Mouse (Mus musculus) heart, embryonic 14.5 days (tissue): ENCODE data around the gene Meox1. TPM values are rescaled to one million over a fixed set of nuclear protein-coding genes. Genes with fewer than 3 reads are reported as not detected.
A peak's percentile ranks its signal among the peaks of the same experiment; 100 is the strongest.

Source experiments
- ATAC-seq: fragments of 200-750 bp; cut with Nextera tagmentation; 2 replicates; pipeline ENCODE4 v1.8.0; 2017; ENCODE audit warnings: low read depth, moderate TSS enrichment; ENCODE audit not compliant: insufficient number of reproducible peaks, insufficient read depth, low FRiP score
- H3K27ac ChIP-seq, 2 experiments: fragments of 200-500 bp in 1 of 2; fragments of 300-500 bp in 1 of 2; sonication (generic) in 1 of 2; replicated peaks in 1 of 2; 2 replicates each; pipeline ENCODE4 v1.5.1; 2012 to 2014; ENCODE audit warnings: low read depth in 2 of 2, low read length in 2 of 2, control low read depth in 1 of 2, mild to moderate bottlenecking in 1 of 2, mixed read lengths in 1 of 2; ENCODE audit not compliant: control insufficient read depth in 1 of 2, insufficient read depth in 1 of 2
- H3K27me3 ChIP-seq: fragments of 300-500 bp; sonication (generic); 2 replicates; pipeline ENCODE4 v1.6.1; 2014; ENCODE audit warnings: mild to moderate bottlenecking, low read length, control low read depth; ENCODE audit not compliant: control insufficient read depth, insufficient read depth
- H3K36me3 ChIP-seq: fragments of 300-500 bp; sonication (generic); 2 replicates; pipeline ENCODE4 v1.6.1; 2014; ENCODE audit warnings: mild to moderate bottlenecking, control low read depth, low read length, mixed read lengths; ENCODE audit not compliant: control insufficient read depth, insufficient read depth
- H3K4me1 ChIP-seq, 2 experiments: fragments of 200-500 bp in 1 of 2; fragments of 300-500 bp in 1 of 2; sonication (generic) in 1 of 2; 2 replicates each; pipeline ENCODE4 v1.6.1; 2012 to 2014; ENCODE audit warnings: low read length in 2 of 2, control low read depth in 1 of 2, mixed read lengths in 1 of 2; ENCODE audit not compliant: control insufficient read depth in 2 of 2, insufficient read depth in 2 of 2
- H3K4me2 ChIP-seq: fragments of 300-500 bp; sonication (generic); 2 replicates; pipeline ENCODE4 v1.6.1; 2014; ENCODE audit warnings: mild to moderate bottlenecking, low read length
- H3K4me3 ChIP-seq, 2 experiments: fragments of 200-500 bp in 1 of 2; fragments of 300-500 bp in 1 of 2; sonication (generic) in 1 of 2; 2 replicates each; pipeline ENCODE4 v1.5.1; 2012 to 2014; ENCODE audit warnings: low read length in 2 of 2, mild to moderate bottlenecking in 2 of 2, control low read depth in 1 of 2, low read depth in 1 of 2, moderate library complexity in 1 of 2; ENCODE audit not compliant: control insufficient read depth in 1 of 2, insufficient read depth in 1 of 2
- H3K9ac ChIP-seq: fragments of 300-500 bp; sonication (generic); 2 replicates; pipeline ENCODE4 v1.6.1; 2014; ENCODE audit warnings: mild to moderate bottlenecking, low read length
- H3K9me3 ChIP-seq: fragments of 300-500 bp; sonication (generic); 2 replicates; pipeline ENCODE4 v1.6.1; 2016; ENCODE audit warnings: low read length, control low read depth; ENCODE audit not compliant: control insufficient read depth
- WGBS: fragments of 180-500 bp; shearing (Covaris S2); extraction: QIAGEN DNeasy Blood & Tissue Kit; methylation state at CpG from one replicate; pipeline ENCODE4 v1.1.7; 2014; 5-methylcytosine and 5-hydroxymethylcytosine counted together
- polyA plus RNA-seq: library from polyadenylated mRNA; unstranded; fragments of >200 nt; fragmentation: Nextera tagmentation; extraction: Ambion mirVana; gene quantifications from 2 replicates; pipeline ENCODE4 v1.2.1, GENCODE M21; 2014

The Meox1 gene
- polyA plus RNA-seq, 1 experiment from 2014 or later: 13.9 TPM

DNA sequence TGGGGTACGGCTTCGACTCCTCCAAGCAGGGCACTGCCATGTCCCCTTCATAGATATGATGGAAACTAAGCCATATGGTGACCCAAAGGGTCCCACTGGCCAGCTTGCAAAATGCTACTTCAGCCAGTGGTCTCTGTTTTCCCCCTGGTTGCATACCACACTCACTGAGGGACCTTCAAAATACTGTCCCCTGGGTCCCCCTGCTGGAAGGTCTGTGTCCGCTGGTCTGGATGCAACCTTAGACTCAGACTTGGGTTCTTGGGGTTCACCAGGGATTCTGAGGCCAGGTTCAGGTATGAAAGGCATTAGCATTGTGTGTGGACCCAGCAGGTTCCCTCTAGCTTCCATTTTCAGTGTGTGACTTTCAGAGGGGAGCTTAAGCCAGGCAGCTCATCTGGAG, 22.6 kb upstream of the Meox1 start:
- Histone ChIP-seq H3K4me3 (no peak overlapping the region), H3K27ac (no peak overlapping the region), H3K4me1 (peaks cover 6% of the 10 kb centered on the region in 2 experiments; a peak in 3 of 4 replicates), H3K9ac (no peak overlapping the region), H3K36me3 (no peaks in the 10 kb centered on the region), H3K27me3 (peaks cover 4% of the 10 kb centered on the region; the same call in 1 of the 2 replicates), H3K9me3 (no peaks in the 10 kb centered on the region), H3K4me2 (no peak overlapping the region)
- WGBS: 67% methylated on average over 3 of the region's 3 CpGs
- ATAC-seq: no peak

DNA sequence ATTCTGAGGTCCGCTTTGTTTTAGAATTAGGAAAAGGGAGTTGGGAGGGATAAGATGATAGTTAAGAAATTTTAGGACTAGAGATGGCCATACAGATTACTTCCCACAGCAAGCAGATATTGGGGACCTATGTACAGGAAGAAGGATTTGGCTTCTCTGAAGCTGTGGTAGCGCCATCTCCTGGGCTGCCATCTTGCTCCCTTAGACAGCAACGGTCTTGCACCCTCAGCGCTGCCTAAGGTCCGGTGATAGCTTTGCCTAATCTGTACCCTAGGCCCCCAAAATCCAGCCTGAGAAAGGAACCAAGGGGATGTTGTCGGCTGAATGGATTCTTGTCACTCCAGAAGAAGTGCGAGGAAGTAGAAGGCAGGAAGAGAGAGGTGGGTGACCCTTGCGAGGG, 19.4 kb upstream of the Meox1 start:
- no peak overlapping the region for H3K4me2 ChIP-seq
- H3K4me3 ChIP-seq: no peak overlapping the region
- no peaks in the 10 kb centered on the region for H3K36me3 ChIP-seq
- H3K27ac ChIP-seq: no peak overlapping the region
- WGBS: 50% methylated on average over 8 of the region's 8 CpGs
- no peaks in the 10 kb centered on the region for H3K4me1 ChIP-seq
- no peak for ATAC-seq
- no peaks in the 10 kb centered on the region for H3K9me3 ChIP-seq
- peaks cover 4% of the 10 kb centered on the region; the same call in 1 of the 2 replicates for H3K27me3 ChIP-seq
- H3K9ac ChIP-seq: no peak overlapping the region

DNA sequence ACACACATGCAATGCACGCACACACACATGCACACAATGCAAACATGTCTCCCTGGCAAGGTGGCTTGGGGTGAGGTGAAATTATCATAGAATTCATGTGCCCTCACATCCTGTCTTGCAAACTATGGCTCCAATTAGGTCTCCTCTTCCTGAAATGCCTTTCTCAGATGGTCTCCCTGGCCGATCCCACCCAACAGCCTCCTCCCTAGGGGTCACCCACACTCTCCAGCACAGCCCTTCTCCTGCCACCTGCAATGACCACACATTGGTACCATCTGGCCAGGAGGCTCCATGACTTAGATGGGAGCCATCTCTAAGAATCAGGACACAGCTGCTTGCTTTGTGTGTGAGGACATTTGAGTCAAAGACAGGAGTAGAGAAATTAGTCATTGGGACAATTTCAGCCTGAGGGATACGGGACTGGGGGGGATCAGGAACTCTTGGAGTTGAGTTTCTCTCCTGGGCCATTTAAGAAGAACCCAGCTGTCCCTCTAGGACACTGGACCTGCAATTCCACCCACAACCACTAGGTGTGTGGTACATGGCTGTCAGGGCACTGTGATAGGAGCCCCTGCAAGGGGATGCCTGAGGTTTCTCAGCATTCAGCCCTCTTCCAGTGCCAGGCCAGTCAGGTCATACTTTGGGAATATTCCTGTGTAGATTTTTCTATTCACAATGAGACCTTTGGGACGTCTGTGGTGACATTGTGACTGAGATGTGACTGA, 17.8 kb upstream of the Meox1 start:
- no peak overlapping the region for H3K4me3 ChIP-seq
- WGBS: 65% methylated on average over 4 of the region's 4 CpGs
- no peak overlapping the region for H3K27ac ChIP-seq
- no peaks in the 10 kb centered on the region; the same call in 1 of the 2 replicates for H3K27me3 ChIP-seq
- no peak overlapping the region for H3K9ac ChIP-seq
- H3K36me3 ChIP-seq: no peaks in the 10 kb centered on the region
- ATAC-seq: no peak
- no peaks in the 10 kb centered on the region for H3K4me1 ChIP-seq
- H3K9me3 ChIP-seq: no peaks in the 10 kb centered on the region
- no peak overlapping the region for H3K4me2 ChIP-seq

DNA sequence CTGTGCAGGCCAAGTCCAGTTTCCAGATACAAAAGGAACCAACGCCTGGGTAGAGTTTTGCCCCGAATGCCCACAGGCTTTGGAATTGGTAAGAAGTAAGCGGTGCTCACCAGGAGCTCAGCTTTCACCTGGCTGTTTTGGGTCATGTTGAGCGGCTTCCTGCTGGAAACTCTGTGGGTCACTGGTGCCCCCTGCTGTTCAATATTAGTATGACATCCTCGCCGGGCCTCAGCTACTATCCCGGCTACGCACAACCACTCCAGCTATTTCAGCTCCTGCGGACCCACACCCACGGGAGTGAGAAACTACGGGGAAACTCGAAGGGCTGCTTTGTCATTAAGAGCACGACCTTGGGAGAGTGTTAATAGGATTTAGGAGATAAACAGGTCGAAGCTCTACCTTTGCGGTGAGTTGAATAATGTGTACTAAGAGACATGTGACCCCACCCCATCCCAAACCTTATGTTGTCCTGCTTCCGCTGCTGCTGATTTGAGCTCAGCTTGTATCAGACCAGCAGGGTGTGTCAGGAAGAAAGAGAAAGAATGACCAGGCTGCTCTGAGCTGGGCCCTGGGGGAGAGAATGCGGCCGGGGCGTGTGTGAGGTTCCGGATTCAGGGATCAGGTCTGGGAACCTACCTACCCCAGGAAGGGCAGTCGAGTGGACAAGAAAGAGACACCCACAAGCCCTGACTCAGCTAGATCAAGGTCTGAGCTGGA, 16.2 kb upstream of the Meox1 start:
- Histone ChIP-seq H3K9ac (no peak overlapping the region; the same call in 1 of the 2 replicates), H3K27ac (no peak overlapping the region), H3K4me3 (no peak overlapping the region), H3K4me1 (peaks cover 3 to 4% of the 10 kb centered on the region in 2 experiments; a peak in 2 of 4 replicates), H3K4me2 (peak overlapping the region; percentile 6; the same call in 1 of the 2 replicates), H3K9me3 (no peaks in the 10 kb centered on the region), H3K27me3 (no peaks in the 10 kb centered on the region; the same call in 1 of the 2 replicates), H3K36me3 (no peaks in the 10 kb centered on the region)
- ATAC-seq: no peak
- 20% methylated on average over 21 of the region's 21 CpGs for WGBS

DNA sequence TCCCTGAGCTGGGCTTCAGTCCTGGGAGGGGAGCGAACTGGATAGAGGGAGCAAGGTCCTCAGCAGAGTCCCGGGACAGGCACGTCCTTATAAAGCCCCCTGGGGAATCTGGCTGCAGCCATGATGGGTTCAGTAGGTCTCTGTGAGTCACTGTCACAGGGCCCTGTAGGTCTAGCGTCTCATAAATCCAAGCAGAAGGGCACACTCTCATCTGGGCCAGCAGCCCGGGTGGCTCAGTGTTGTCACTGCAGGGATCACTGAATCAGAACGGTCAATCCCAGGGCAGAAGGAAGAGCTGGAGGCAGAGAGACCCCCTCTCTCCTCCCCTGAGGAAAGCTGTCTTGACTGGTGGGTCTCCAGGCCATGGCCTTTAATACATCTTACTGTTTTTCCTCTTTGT, 14.6 kb upstream of the Meox1 start:
- H3K9me3 ChIP-seq: no peaks in the 10 kb centered on the region
- H3K4me2 ChIP-seq: no peak overlapping the region
- ATAC-seq: no peak
- no peaks in the 10 kb centered on the region for H3K36me3 ChIP-seq
- no peak overlapping the region for H3K9ac ChIP-seq
- no peak overlapping the region for H3K27ac ChIP-seq
- WGBS: 49% methylated on average over 6 of the region's 6 CpGs
- H3K27me3 ChIP-seq: no peaks in the 10 kb centered on the region
- peaks cover 3 to 4% of the 10 kb centered on the region in 2 experiments; a peak in 2 of 4 replicates for H3K4me1 ChIP-seq
- H3K4me3 ChIP-seq: no peak overlapping the region

DNA sequence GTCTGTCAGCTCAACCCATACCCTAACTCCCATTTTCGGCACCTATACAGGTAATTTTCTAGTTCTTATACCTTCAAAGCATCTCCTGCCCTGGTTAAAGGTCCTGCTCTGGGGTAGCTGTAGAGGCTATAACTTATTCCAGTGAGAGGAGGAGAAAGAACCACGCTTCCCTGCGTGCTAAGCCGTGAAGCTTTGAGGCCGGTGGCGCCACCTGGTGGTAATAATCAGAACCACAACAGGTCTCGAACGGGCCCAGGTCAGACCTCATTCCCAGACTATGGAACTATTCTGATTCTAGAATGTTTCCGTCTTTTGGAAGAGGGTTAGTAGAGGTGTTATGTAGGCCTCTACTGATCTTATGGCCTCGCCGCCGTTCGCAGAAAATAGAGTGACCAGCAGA, 10.9 kb upstream of the Meox1 start:
- Histone ChIP-seq H3K9ac (no peak overlapping the region), H3K9me3 (0 out of 2 replicates have a peak, but pooled peaks cover 2% of the 10 kb centered on the region), H3K4me1 (peaks cover 3 to 4% of the 10 kb centered on the region in 2 experiments; a peak in 2 of 4 replicates), H3K4me3 (no peak overlapping the region), H3K27ac (no peak overlapping the region), H3K4me2 (no peak overlapping the region), H3K36me3 (no peaks in the 10 kb centered on the region), H3K27me3 (no peaks in the 10 kb centered on the region)
- peak; percentile 55; the same call in 1 of the 2 replicates for ATAC-seq
- WGBS: 16% methylated on average over 13 of the region's 13 CpGs

DNA sequence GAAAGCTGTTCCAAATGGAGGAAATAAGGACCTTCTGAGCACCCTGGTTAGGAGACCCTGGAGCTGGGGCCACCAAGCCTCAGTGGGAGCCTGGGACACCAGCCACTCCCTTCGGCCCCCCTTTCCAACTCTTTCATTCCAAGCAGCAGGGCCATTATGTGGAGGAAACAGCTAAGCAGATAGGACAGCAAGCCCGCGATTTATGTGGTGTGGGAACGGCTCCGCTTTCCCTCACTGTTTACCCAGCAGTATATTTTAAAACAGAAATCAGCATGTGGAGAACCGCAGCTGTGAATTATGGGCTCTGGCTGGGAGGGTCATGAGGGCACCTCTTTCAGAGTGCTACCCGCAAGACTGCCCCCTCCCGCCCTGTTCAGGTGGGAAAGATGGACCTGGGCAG, 7.1 kb upstream of the Meox1 start:
- WGBS: 68% methylated on average over 8 of the region's 8 CpGs
- H3K4me2 ChIP-seq: no peak overlapping the region
- ATAC-seq: no peak

More for the DNA sequence above, 7.1 kb upstream of the Meox1 start:
- no peak overlapping the region for H3K27ac ChIP-seq
- H3K9me3 ChIP-seq: 0 out of 2 replicates have a peak, but pooled peaks cover 2% of the 10 kb centered on the region
- peaks cover 5 to 8% of the 10 kb centered on the region in 2 experiments; a peak in 3 of 4 replicates for H3K4me1 ChIP-seq
- no peak overlapping the region for H3K4me3 ChIP-seq
- H3K27me3 ChIP-seq: no peaks in the 10 kb centered on the region
- H3K36me3 ChIP-seq: no peaks in the 10 kb centered on the region
- H3K9ac ChIP-seq: no peak overlapping the region
